Mouse (Mus musculus): ENCODE measurements around the gene H2al1a.
"Not testable (repeated sequence)": the region's sequence is repeated elsewhere in the genome, so short reads cannot be mapped to it uniquely, and the experiment has no call there.

Gene H2al1a

DNA sequence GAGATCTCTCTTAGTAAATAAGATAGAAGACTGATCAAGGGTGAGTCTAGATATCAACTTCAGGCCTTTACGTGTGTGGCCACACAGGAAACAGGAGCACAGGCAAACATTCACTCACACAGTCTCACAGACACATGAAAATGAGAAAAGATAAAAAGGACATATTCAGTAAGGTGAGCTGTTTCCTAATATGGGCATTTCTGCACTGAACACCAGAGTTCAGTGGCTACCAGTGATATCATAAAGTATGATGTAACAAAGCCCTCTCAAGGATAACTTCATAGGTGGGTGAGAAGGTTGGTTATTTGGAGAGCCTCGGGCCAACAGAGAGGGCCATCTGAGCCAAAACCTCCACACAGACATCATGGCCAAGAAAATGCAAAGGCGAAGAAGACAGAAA is at the start of gene H2al1a:
TSS of gene H2al1a (plus strand) at position 301 of the 400 bp plus-strand sequence.
- DNase-seq, result not testable (repeated sequence)

DNA sequence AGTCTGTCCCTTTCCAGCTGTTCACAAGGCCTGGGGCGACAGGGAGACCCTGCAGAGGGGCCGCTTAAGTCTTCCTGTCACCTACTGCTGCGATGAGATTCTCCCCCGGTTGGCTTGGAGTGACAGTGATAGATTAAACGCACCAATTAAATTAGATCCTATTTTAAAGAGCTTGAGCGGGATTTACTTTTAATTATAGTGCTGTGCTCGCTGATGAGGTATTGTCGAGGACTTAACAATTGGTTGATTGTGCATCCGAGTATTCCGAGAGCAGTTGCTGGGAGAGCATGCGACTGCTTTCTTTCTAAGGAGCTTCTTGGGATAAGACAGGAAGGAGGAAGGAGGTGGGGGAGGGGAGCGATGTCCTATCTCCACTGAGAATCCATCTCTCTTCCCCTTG is 48.9 kb upstream of the H2al1a start:
- DNase-seq, result no peak

DNA sequence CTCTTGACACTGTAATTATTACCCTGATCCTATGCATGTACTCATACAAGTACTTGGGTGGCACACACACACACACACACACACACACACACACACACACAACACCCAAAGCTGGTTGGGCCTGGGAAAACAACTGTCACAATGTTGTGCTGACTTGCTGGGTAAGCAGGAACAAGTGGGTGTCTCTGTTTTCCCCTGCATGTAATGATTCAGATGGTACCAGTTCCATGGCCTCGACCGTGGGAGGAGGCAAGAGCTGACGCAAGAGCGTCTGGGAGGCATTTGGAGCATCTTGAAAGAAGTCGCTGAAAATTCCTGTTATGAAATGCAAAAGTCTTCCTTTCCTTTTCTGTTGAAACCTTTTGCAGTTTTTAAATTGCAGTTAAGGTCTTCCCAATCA is 45.0 kb upstream of the H2al1a start:
- DNase-seq, result no peak

DNA sequence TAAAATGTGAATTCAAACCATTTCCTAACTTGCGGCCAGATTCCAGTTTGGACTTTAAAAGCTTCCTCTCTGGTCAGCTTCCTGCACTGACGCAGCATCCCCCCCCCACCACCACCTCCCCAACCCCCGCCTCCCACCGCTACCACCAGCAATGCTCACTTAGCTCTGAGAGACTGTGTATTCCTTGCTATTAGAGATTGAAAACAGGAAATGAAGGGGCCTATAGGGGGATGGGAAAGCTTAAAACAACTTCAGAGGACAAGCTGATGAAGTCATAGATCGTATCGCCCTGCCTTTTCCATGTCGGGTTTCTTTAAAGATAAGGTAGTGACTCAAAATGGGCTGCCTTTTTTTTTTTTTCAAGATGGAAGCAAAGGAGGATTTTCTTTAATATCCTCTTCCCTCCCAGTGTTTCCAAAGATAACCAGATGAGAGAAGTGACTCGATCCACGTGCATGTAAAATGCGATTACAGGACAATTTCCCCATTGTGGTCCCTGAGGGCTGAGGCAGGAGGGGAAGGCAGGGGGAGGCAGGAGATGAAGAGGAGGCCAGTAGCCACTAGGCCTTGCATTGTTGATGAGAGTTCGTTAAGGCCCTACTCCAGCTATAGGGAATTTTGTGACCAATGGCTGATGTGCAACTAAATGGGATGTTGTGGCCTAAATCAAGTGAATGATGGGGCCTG is 44.4 kb upstream of the H2al1a start:
- peak; percentile 17 for DNase-seq

DNA sequence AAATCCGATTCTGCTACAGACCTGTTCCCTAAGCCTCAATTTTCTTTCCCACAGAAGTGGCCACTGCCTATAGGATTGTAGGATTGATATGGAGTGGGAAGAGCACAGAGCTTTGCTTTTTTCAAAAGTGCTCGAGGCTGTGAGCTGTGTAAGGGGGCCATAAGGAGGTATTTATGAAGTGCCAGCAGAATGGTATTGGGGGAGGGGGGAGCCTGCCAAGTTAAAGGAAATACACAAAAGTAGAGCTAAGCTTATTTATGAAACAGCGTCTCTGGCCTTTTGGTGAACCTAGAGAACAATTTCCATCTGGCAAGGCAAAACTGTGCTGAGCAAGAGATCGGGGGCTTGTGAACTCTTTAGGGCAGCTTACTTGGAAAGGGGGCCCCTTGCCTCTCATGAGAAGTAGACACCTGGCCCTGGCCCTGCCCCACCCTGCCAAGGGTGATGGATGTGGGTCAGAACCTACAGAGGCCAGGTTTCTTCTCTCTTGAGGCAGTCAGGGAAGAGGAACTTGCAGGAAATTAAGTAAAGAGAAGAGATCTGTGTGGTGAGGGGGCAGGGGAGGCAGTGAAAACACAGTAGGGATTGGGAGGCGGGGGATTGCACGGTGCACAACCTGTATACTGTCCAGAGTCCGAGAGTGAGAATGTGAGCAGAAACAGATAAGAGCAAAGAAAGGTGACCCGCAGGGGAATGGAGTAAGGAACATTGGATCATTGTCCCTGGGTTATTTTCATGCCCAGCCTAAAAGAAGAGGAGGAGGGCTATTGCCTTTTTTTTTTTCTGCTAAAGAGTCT is 43.3 kb upstream of the H2al1a start:
- peak; percentile 39 for DNase-seq

DNA sequence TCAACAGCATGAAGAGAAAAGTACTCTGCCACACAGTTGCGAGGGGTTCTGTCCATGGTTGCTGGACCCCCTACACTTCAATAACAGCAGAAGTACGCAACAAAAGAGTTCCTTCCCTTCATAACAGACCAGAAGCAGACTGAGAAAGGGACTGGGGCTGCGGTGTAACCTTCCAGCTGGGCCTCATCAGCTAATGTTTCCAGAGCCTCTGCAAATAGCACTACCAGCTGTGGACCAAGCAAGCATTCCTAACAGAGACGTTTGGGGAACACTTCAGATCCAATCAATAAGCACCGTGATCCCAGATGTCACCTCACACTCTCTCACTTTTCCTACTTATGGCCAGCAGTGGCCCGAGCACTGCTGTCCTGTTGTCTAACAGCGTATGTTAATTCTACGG is 34.1 kb upstream of the H2al1a start:
- no peak for DNase-seq

DNA sequence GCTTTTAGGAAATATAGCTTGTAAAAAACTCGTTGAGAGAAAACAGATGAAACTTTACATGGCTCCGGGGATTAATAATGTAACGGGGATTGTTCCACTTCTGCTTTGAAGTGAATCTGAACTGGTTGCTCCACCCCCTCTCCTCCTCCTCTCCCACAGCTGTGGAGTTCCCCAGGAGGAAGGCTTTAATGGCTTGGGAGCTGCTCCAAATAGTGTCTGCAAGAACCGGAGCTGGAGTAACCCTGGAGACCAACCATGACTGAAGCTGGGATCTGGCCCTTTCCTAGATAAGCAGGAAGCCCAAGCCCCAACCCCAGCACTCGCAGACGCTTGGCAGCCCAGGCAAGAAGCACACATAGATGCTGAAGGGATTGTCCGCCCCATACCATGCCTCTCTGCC is 31.3 kb upstream of the H2al1a start:
- no peak for DNase-seq

DNA sequence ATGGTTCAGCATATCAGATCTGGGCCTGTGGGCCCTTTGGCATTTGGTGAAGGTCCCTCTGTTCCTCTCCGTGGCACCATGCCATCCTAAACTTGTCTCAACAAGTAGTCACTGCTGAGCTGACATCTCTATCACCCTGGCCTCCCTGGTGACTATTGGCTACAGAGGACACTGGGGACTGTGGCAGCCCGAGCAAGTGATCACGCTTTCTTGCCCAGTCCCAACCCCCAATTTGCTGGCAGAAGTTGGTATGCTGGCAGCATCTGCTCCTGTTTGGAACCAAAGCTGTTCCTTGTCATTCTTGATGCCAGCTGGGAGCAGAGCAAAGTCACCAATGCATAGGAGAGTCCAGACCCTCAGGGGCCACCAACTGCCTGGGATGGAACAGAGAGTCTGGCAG is 30.0 kb upstream of the H2al1a start:
- no peak for DNase-seq

DNA sequence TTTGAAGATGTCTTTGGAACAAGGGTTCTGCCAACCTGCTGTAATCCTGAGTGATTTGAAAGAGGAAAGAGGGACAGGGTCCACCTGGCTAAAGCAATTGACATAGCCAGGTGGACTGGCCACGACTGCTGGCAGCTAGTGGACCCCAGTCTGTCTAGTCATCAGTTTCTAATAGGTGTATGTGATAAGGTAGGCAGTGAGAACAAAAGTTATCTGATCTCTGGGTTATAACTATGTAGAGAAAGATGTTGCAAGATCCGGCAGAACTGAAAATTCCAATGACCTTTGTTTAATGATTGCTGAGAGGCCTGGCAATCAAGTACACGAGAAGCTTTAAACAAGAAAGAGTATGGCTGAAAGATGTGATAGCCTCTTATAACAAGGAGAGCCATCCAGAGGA is 25.9 kb upstream of the H2al1a start:
- no peak for DNase-seq

DNA sequence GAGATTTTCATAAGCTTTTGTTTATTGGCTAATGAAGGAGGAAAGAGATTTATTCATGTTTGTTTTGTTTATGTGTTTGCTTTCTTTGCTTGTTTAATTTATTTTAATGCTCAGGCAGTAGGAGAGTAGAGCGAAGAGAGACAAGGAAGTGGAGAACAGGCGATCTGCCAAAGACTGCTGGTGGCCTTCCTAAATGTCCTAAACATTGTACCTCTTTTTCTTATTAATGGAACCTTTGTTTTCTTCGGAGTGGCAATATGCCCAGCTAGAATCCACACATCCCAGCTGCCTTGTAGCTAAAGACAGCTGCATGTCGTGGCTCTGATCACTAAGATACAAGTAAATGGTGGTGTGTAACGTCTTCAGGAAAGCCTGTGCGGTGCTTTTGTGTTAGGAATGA is 22.0 kb upstream of the H2al1a start:
- no peak for DNase-seq

DNA sequence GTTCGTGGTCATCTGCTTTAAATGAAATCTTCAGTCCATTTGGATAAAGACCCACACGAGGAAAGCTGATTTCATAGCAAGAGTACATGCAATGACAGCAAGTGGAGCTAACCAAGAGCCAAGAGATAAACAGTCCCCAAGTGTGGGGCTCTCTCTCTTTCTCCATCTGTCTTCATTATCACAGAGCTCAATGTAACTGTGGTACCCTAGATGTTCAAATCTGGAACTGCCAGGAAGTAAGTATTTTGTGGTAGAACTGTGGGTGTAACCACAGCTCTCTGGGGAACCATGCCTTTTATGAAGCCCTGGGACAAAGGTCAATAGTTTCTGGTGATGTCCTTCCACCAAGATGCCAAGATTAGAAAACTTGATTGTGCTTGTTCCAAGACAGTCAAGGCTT is 18.3 kb upstream of the H2al1a start:
- DNase-seq, result no peak

DNA sequence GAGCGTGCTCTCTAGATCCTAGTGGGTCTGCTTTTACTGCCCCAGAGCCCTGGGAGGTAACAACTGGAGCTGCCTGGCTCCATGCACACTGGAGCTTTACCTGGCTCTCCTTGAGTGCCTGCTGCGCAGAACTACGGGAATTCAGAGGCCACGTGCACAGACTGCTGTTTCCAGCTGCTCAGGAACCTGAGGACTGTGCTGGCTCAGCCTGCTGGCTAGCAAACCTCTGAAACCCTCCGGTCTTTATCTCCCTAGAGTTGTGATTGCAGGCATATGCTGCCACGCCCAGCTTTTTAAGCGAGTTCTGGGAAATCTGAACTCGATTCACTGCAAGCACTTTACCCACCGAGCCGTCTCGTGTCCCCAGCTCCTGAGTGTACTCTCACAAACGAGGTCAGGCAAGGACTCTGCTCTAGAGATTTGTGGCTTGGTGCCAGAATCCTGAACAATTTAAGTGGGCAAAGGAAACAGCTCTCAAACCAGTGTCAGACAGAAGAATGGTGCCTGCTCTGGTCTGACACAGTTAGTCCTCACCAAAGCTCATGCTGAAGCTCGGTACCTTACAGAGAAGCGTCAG is 10.7 kb upstream of the H2al1a start:
- no peak for DNase-seq

DNA sequence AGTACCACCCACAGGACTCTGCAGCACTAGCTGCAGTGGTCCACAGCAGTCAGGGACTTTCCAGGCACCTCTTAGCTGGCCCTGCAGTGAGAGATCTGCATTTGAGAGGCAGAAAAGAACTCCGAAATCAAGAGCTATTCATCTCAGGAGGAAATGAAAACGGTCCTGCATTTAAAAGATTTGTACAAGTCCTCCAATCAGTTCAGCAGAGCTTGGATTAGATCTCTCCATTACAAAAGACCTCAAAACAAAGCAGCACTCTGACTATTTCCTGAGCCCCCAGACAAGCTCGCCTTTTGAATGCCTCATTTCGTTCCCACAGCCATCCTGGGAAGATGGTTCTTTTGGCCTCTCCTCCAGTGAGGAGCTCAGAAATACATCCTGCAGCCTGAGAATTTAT is 9.8 kb upstream of the H2al1a start:
- no peak for DNase-seq

DNA sequence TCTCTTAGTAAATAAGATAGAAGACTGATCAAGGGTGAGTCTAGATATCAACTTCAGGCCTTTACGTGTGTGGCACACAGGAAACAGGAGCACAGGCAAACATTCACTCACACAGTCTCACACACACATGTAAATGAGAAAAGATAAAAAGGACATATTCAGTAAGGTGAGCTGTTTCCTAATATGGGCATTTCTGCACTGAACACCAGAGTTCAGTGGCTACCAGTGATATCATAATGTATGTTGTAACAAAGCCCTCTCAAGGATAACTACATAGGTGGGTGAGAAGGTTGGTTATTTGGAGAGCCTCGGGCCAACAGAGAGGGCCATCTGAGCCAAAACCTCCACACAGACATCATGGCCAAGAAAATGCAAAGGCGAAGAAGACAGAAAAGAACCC is 3.1 kb downstream of the H2al1a start, which contains the start of gene H2al1b:
TSS of gene H2al1b (plus strand) at position 301 of the 400 bp plus-strand sequence.
- DNase-seq, result not testable (repeated sequence)

DNA sequence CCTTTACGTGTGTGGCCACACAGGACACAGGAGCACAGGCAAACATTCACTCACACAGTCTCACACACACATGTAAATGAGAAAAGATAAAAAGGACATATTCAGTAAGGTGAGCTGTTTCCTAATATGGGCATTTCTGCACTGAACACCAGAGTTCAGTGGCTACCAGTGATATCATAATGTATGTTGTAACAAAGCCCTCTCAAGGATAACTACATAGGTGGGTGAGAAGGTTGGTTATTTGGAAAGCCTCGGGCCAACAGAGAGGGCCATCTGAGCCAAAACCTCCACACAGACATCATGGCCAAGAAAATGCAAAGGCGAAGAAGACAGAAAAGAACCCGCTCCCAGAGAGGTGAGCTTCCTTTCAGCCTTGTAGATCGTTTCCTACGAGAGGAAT is 6.3 kb downstream of the H2al1a start, which contains the start of gene H2al1c:
TSS of gene H2al1c (plus strand) at position 301 of the 400 bp plus-strand sequence.
- DNase-seq, result not testable (repeated sequence)

DNA sequence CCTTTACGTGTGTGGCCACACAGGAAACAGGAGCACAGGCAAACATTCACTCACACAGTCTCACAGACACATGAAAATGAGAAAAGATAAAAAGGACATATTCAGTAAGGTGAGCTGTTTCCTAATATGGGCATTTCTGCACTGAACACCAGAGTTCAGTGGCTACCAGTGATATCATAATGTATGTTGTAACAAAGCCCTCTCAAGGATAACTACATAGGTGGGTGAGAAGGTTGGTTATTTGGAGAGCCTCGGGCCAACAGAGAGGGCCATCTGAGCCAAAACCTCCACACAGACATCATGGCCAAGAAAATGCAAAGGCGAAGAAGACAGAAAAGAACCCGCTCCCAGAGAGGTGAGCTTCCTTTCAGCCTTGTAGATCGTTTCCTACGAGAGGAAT is 9.5 kb downstream of the H2al1a start, which contains the start of gene H2al1d:
TSS of gene H2al1d (plus strand) at position 301 of the 400 bp plus-strand sequence.
- DNase-seq, result not testable (repeated sequence)

DNA sequence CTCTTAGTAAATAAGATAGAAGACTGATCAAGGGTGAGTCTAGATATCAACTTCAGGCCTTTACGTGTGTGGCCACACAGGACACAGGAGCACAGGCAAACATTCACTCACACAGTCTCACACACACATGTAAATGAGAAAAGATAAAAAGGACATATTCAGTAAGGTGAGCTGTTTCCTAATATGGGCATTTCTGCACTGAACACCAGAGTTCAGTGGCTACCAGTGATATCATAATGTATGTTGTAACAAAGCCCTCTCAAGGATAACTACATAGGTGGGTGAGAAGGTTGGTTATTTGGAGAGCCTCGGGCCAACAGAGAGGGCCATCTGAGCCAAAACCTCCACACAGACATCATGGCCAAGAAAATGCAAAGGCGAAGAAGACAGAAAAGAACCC is 12.6 kb downstream of the H2al1a start, which contains the start of gene H2al1e:
TSS of gene H2al1e (plus strand) at position 301 of the 400 bp plus-strand sequence.
- DNase-seq, result not testable (repeated sequence)

DNA sequence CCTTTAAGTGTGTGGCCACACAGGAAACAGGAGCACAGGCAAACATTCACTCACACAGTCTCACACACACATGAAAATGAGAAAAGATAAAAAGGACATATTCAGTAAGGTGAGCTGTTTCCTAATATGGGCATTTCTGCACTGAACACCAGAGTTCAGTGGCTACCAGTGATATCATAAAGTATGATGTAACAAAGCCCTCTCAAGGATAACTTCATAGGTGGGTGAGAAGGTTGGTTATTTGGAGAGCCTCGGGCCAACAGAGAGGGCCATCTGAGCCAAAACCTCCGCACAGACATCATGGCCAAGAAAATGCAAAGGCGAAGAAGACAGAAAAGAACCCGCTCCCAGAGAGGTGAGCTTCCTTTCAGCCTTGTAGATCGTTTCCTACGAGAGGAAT is 15.8 kb downstream of the H2al1a start, which contains the start of gene H2al1f:
TSS of gene H2al1f (plus strand) at position 301 of the 400 bp plus-strand sequence.
- not testable (repeated sequence) for DNase-seq

DNA sequence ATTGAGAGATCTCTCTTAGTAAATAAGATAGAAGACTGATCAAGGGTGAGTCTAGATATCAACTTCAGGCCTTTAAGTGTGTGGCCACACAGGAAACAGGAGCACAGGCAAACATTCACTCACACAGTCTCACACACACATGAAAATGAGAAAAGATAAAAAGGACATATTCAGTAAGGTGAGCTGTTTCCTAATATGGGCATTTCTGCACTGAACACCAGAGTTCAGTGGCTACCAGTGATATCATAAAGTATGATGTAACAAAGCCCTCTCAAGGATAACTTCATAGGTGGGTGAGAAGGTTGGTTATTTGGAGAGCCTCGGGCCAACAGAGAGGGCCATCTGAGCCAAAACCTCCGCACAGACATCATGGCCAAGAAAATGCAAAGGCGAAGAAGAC is 18.9 kb downstream of the H2al1a start, which contains the start of gene H2al1g:
TSS of gene H2al1g (plus strand) at position 301 of the 400 bp plus-strand sequence.
- DNase-seq, result not testable (repeated sequence)

DNA sequence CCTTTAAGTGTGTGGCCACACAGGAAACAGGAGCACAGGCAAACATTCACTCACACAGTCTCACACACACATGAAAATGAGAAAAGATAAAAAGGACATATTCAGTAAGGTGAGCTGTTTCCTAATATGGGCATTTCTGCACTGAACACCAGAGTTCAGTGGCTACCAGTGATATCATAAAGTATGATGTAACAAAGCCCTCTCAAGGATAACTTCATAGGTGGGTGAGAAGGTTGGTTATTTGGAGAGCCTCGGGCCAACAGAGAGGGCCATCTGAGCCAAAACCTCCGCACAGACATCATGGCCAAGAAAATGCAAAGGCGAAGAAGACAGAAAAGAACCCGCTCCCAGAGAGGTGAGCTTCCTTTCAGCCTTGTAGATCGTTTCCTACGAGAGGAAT is 22.1 kb downstream of the H2al1a start, which contains the start of gene H2al1h:
TSS of gene H2al1h (plus strand) at position 301 of the 400 bp plus-strand sequence.
- DNase-seq, result not testable (repeated sequence)

DNA sequence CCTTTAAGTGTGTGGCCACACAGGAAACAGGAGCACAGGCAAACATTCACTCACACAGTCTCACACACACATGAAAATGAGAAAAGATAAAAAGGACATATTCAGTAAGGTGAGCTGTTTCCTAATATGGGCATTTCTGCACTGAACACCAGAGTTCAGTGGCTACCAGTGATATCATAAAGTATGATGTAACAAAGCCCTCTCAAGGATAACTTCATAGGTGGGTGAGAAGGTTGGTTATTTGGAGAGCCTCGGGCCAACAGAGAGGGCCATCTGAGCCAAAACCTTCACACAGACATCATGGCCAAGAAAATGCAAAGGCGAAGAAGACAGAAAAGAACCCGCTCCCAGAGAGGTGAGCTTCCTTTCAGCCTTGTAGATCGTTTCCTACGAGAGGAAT is 25.3 kb downstream of the H2al1a start, which contains the start of gene H2al1i:
TSS of gene H2al1i (plus strand) at position 301 of the 400 bp plus-strand sequence.
- not testable (repeated sequence) for DNase-seq

DNA sequence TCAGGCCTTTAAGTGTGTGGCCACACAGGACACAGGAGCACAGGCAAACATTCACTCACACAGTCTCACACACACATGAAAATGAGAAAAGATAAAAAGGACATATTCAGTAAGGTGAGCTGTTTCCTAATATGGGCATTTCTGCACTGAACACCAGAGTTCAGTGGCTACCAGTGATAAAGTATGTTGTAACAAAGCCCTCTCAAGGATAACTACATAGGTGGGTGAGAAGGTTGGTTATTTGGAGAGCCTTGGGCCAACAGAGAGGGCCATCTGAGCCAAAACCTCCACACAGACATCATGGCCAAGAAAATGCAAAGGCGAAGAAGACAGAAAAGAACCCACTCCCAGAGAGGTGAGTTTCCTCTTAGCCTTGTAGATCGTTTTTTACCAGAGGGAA is 28.5 kb downstream of the H2al1a start, which contains the start of gene H2al1j:
TSS of gene H2al1j (plus strand) at position 301 of the 400 bp plus-strand sequence.
- not testable (repeated sequence) for DNase-seq

DNA sequence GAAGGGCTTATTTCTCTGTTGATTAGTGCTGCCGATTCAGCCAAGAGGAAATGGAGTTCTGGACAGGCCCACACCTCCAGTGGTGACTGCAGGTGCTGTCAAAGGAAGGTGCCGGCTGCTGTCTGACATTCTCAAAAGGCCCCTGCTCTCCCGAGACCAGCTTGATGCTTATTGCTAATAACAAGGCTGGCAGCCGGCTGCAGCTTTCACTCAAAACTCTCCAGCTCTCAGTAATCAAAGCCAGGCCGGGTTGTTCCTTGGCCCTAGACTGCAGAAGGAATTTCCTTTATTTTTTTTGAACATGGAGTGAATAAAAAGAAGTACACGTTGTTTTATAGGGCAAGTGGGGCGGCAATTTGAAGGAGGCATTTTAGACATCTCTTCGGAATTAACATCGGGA is 46.7 kb downstream of the H2al1a start:
- DNase-seq, result peak; percentile 59
